Mouse (Mus musculus): ENCODE data around the gene Polm. TPM values are rescaled to one million over a fixed set of nuclear protein-coding genes. Genes with fewer than 3 reads are reported as not detected.

Gene Polm
- polyA plus RNA-seq, 1 experiment, result 14.7 TPM

DNA sequence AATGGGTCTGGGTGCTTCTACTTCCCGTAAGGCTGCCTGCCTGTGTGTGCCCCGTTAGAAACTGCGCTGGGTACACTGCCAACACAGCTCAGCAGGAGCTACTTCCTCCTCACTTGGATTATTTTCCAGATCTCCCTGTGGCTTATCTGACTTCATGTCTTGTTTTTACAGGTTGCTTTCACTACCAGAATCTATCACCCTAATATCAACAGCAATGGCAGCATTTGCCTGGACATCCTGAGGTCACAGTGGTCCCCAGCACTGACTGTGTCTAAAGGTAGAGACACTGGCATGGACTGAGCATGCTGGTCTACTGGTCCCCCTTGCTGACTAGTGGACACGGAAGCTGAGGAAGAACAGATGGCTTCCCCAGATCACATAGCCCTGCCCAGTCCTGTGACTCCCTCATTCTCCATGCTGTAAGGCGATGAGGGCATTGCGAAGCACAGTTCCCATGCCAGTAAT, 57.7 kb downstream of the Polm start:
- 87% methylated on average over 6 of the region's 6 CpGs for WGBS
- no peak for TF ChIP-seq POLR2A (IDR thresholded peaks at IDR 0.05; ENCODE audit: low read depth, low read length)
- TF ChIP-seq CTCF (conservative IDR thresholded peaks at IDR 0.05; ENCODE audit: insufficient read depth, insufficient read length, low read depth, low read length), result no peak
- Histone ChIP-seq H3K36me3 (ENCODE audit: control insufficient read depth, insufficient read depth, low read length) (no peaks in the 10 kb centered on the region), H3K27me3 (replicated peaks; ENCODE audit: control insufficient read depth, insufficient read depth, low read length) (no peaks in the 10 kb centered on the region), H3K4me1 (ENCODE audit: control insufficient read depth, insufficient read depth, low read length) (peaks cover 3% of the 10 kb centered on the region; the same call in 1 of the 2 replicates), H3K4me3 (ENCODE audit: insufficient read depth, low read depth, low read length) (no peak overlapping the region), H3K27ac (ENCODE audit: insufficient read depth, low read depth, low read length) (no peak overlapping the region)
- DNase-seq, result no peak

GRCm38 (mm10) chr11:5778481-5778880, 59.3 kb downstream of the Polm start:
- no peaks in the 10 kb centered on the region for H3K36me3 ChIP-seq (ENCODE audit: control insufficient read depth, insufficient read depth, low read length)
- peaks cover 3% of the 10 kb centered on the region; the same call in 1 of the 2 replicates for H3K4me1 ChIP-seq (ENCODE audit: control insufficient read depth, insufficient read depth, low read length)
- no peak for TF ChIP-seq POLR2A (IDR thresholded peaks at IDR 0.05; ENCODE audit: low read depth, low read length)
- peak; percentile 65 for TF ChIP-seq CTCF (conservative IDR thresholded peaks at IDR 0.05; ENCODE audit: insufficient read depth, insufficient read length, low read depth, low read length)
- peak; percentile 24 for DNase-seq
- H3K27ac ChIP-seq (ENCODE audit: insufficient read depth, low read depth, low read length), result no peak overlapping the region
- H3K4me3 ChIP-seq (ENCODE audit: insufficient read depth, low read depth, low read length), result no peak overlapping the region
- WGBS, result 73% methylated on average over 2 of the region's 2 CpGs
- no peaks in the 10 kb centered on the region for H3K27me3 ChIP-seq (replicated peaks; ENCODE audit: control insufficient read depth, insufficient read depth, low read length)

Other genes with a start within 250 kb of the Polm start
- 272 and 323 TPM in 2 replicates for gene Mrps24, start 122.3 kb downstream of the Polm start, polyA plus RNA-seq (2012; rRNA removed)
- gene Urgcp, start 75.6 kb downstream of the Polm start, polyA plus RNA-seq (2012; rRNA removed), result 31.5 and 32.2 TPM in 2 replicates
- gene Dbnl, start 49.5 kb downstream of the Polm start, polyA plus RNA-seq (2012; rRNA removed), result 49.6 and 52.5 TPM in 2 replicates
- gene Pgam2, start 34.3 kb downstream of the Polm start, polyA plus RNA-seq (2012; rRNA removed), result 113 and 157 TPM in 2 replicates
- 91.4 and 96.7 TPM in 2 replicates for gene Aebp1, start 23.9 kb upstream of the Polm start, polyA plus RNA-seq (2012; rRNA removed)
- 50.2 and 70.7 TPM in 2 replicates for gene Pold2, start 40.3 kb upstream of the Polm start, polyA plus RNA-seq (2012; rRNA removed)
- 5.1 and 5.3 TPM in 2 replicates for gene Myl7, start 60.8 kb upstream of the Polm start, polyA plus RNA-seq (2012; rRNA removed)
- 0.16 and 0.43 TPM in 2 replicates for gene Gck, start 112.1 kb upstream of the Polm start, polyA plus RNA-seq (2012; rRNA removed)
- 54.1 and 60.4 TPM in 2 replicates for gene Ykt6, start 117.7 kb upstream of the Polm start, polyA plus RNA-seq (2012; rRNA removed)
- gene Camk2b, start 228.3 kb upstream of the Polm start, polyA plus RNA-seq (2012; rRNA removed), result 5.1 and 6.2 TPM in 2 replicates

Data from kidney, adult 2 months (tissue).